Mouse (Mus musculus) WW6 (cell line): ENCODE measurements around the gene Tmcc3.

Experiments used
- DNase-seq: peaks from one replicate; pipeline ENCODE4 v3.0.0-alpha.2; 2013; ENCODE audit warnings: low read depth, low spot score

Tmcc3 gene

GRCm38 (mm10) chr10:94360664-94361063, 48.9 kb downstream of the Tmcc3 start:
- DNase-seq, result no peak

GRCm38 (mm10) chr10:94371293-94371692, 59.5 kb downstream of the Tmcc3 start:
- no peak for DNase-seq

- no peak for DNase-seq
Observed at GRCm38 (mm10) chr10:94376941-94377340, 65.2 kb downstream of the Tmcc3 start.

GRCm38 (mm10) chr10:94377844-94378243, 66.1 kb downstream of the Tmcc3 start:
- no peak for DNase-seq

- DNase-seq, result no peak
Observed at GRCm38 (mm10) chr10:94378383-94378782, 66.6 kb downstream of the Tmcc3 start.

GRCm38 (mm10) chr10:94380082-94380481, 68.3 kb downstream of the Tmcc3 start:
- no peak for DNase-seq

- DNase-seq, result no peak
Observed at GRCm38 (mm10) chr10:94380662-94381392, 69.1 kb downstream of the Tmcc3 start.

- no peak for DNase-seq
Observed at GRCm38 (mm10) chr10:94381393-94381740, 69.6 kb downstream of the Tmcc3 start.

- DNase-seq, result no peak
Observed at GRCm38 (mm10) chr10:94382618-94383017, 70.9 kb downstream of the Tmcc3 start.

GRCm38 (mm10) chr10:94383565-94383964, 71.8 kb downstream of the Tmcc3 start:
- DNase-seq, result no peak

- no peak for DNase-seq
Observed at GRCm38 (mm10) chr10:94389219-94389618, 77.5 kb downstream of the Tmcc3 start.

- no peak for DNase-seq
Observed at GRCm38 (mm10) chr10:94391049-94391448, 79.3 kb downstream of the Tmcc3 start.

- DNase-seq, result no peak
Observed at GRCm38 (mm10) chr10:94394286-94394685, 82.5 kb downstream of the Tmcc3 start.

GRCm38 (mm10) chr10:94397833-94398596, 86.3 kb downstream of the Tmcc3 start:
- no peak for DNase-seq

- DNase-seq, result no peak
Observed at GRCm38 (mm10) chr10:94400895-94401294, 89.1 kb downstream of the Tmcc3 start.

- DNase-seq, result no peak
Observed at GRCm38 (mm10) chr10:94405456-94405855, 93.7 kb downstream of the Tmcc3 start.

- no peak for DNase-seq
Observed at GRCm38 (mm10) chr10:94406821-94407220, 95.1 kb downstream of the Tmcc3 start.

- peak; percentile 60 for DNase-seq
Observed at GRCm38 (mm10) chr10:94408356-94409146, 96.8 kb downstream of the Tmcc3 start.

GRCm38 (mm10) chr10:94409661-94410060, 97.9 kb downstream of the Tmcc3 start:
- no peak for DNase-seq

GRCm38 (mm10) chr10:94411594-94411993, 99.8 kb downstream of the Tmcc3 start:
- no peak for DNase-seq

- no peak for DNase-seq
Observed at GRCm38 (mm10) chr10:94413770-94414651, 102.3 kb downstream of the Tmcc3 start.
